Mouse (Mus musculus) limb, embryonic 11.5 days (tissue): ENCODE results near the gene Smoc2. TPM values are rescaled to one million over a fixed set of nuclear protein-coding genes. Genes with fewer than 3 reads are reported as not detected.

ENCODE experiments used
- ATAC-seq: fragments of 200-750 bp; cut with Nextera tagmentation; 2 replicates; pipeline ENCODE4 v1.8.0; 2017; ENCODE audit warnings: low read depth; ENCODE audit not compliant: insufficient number of reproducible peaks, low FRiP score, low TSS enrichment
- DNase-seq: peaks from one replicate; pipeline ENCODE4 v3.0.0-alpha.2; 2015; ENCODE audit warnings: low spot score
- H3K27ac ChIP-seq: fragments of 300-500 bp; sonication (generic); replicated peaks from 2 replicates; pipeline ENCODE4 v1.5.1; 2014; ENCODE audit warnings: low read depth, mild to moderate bottlenecking, low read length
- H3K27me3 ChIP-seq: fragments of 300-500 bp; sonication (generic); 2 replicates; pipeline ENCODE4 v1.6.1; 2014; ENCODE audit warnings: mild to moderate bottlenecking, low read length, mixed read lengths; ENCODE audit not compliant: control insufficient read depth, insufficient read depth
- H3K36me3 ChIP-seq: fragments of 300-500 bp; sonication (generic); 2 replicates; pipeline ENCODE4 v1.6.1; 2014; ENCODE audit warnings: mild to moderate bottlenecking, low read length, moderate library complexity, mixed read lengths; ENCODE audit not compliant: control insufficient read depth, insufficient read depth
- H3K4me1 ChIP-seq: fragments of 300-500 bp; sonication (generic); 2 replicates; pipeline ENCODE4 v1.6.1; 2014; ENCODE audit warnings: low read length, mixed read lengths; ENCODE audit not compliant: control insufficient read depth, insufficient read depth
- H3K4me2 ChIP-seq: fragments of 300-500 bp; sonication (generic); 2 replicates; pipeline ENCODE4 v1.6.1; 2014; ENCODE audit warnings: low read depth, mild to moderate bottlenecking, moderate library complexity; ENCODE audit not compliant: severe bottlenecking
- H3K4me3 ChIP-seq: fragments of 300-500 bp; sonication (generic); 2 replicates; pipeline ENCODE4 v1.5.1; 2014; ENCODE audit warnings: low read depth, low read length
- H3K9ac ChIP-seq: fragments of 300-500 bp; sonication (generic); 2 replicates; pipeline ENCODE4 v1.6.1; 2014; ENCODE audit warnings: mild to moderate bottlenecking, low read length
- H3K9me3 ChIP-seq: fragments of 300-500 bp; sonication (generic); 2 replicates; pipeline ENCODE4 v1.6.1; 2016; ENCODE audit warnings: low read length; ENCODE audit not compliant: control insufficient read depth
- WGBS: fragments of 180-500 bp; shearing (Covaris S2); extraction: QIAGEN DNeasy Blood & Tissue Kit; methylation state at CpG from one replicate; pipeline ENCODE4 v1.1.7; 2014; 5-methylcytosine and 5-hydroxymethylcytosine counted together
- polyA plus RNA-seq: library from polyadenylated mRNA; unstranded; fragments of >200 nt; fragmentation: Nextera tagmentation; extraction: Ambion mirVana; gene quantifications from 2 replicates; pipeline ENCODE4 v1.2.1, GENCODE M21; 2014

Gene Smoc2
- polyA plus RNA-seq, 1 experiment from 2014 or later, result 37.0 TPM

DNA sequence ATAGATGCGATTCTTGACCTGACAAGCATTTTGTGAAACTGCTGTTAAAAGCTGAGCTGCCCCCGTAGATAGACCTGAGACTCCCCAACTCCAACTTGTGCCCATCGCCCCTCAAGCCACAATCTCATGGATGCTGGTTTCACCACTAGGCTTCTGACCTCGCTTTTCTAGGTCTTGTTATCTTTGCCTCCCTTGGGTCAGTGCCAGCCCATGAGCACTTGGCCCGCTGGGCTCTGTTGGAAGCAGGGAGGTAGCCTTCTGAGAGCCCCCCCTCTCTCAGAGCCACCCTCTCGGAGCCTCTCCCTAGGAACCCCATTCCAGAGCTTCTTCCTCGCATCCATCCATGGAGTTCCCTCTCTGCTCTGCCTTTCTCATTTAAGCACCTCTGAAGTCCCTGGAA lies 37.2 kb downstream of the Smoc2 start:
- ATAC-seq (no peak), DNase-seq (no peak)
- Histone ChIP-seq H3K4me1 (no peaks in the 10 kb centered on the region), H3K4me2 (no peak overlapping the region), H3K4me3 (no peak overlapping the region), H3K27ac (no peak overlapping the region), H3K9me3 (no peaks in the 10 kb centered on the region), H3K9ac (no peak overlapping the region), H3K27me3 (no peaks in the 10 kb centered on the region), H3K36me3 (no peaks in the 10 kb centered on the region)
- 83% methylated on average over 7 of the region's 7 CpGs for WGBS

DNA sequence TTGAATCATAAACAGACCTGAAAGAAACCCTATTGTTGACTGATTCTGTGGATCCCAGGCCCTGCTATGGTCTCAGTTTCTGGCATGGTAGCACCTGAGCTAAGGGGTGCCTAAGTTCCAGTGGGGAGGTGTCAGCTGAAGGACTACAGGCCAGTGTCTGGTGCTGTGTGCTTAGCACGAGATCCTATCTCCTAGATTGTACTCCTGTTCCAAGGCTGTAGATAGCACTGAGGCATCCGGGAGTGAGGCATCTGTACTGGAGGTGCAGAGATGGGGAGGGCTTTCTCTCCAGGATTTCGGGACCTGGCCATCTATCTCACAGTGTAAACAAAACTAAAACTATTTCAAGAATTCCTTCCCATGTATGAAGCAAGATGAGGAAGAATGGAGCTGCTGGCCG lies 38.1 kb downstream of the Smoc2 start:
- ATAC-seq, result no peak
- no peak overlapping the region for H3K4me3 ChIP-seq
- no peaks in the 10 kb centered on the region for H3K27me3 ChIP-seq
- 55% methylated on average over 4 of the region's 4 CpGs for WGBS
- DNase-seq, result no peak
- no peaks in the 10 kb centered on the region for H3K36me3 ChIP-seq
- no peak overlapping the region for H3K27ac ChIP-seq
- H3K4me1 ChIP-seq, result no peaks in the 10 kb centered on the region
- no peak overlapping the region for H3K4me2 ChIP-seq
- H3K9ac ChIP-seq, result no peak overlapping the region
- no peaks in the 10 kb centered on the region for H3K9me3 ChIP-seq

DNA sequence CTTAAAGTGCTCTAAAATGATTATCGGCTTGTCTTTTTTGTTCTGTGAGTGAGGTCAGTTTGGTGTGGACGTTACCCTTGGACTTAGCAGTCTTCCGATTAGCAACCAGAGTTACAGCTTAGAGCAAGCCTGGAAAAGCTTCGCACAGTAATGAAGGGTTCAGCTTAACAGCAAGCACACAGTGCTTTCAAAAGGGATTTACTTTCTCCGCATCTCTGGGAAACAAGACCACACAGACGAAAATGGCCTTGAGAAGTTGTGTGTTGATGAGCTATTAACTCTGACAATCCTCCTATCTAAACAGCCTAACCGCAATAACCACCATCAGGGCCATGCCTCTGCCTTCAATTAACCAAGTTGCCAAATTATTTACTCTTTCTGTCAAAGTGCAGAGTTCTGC lies 46.9 kb downstream of the Smoc2 start:
- Histone ChIP-seq H3K27ac (no peak overlapping the region), H3K4me3 (no peak overlapping the region), H3K9ac (no peak overlapping the region), H3K4me2 (no peak overlapping the region), H3K9me3 (no peaks in the 10 kb centered on the region), H3K4me1 (no peaks in the 10 kb centered on the region), H3K36me3 (no peaks in the 10 kb centered on the region), H3K27me3 (no peaks in the 10 kb centered on the region)
- whole genome bisulfite sequencing, result 53% methylated on average over 7 of the region's 7 CpGs
- no peak for ATAC-seq
- no peak for DNase-seq

DNA sequence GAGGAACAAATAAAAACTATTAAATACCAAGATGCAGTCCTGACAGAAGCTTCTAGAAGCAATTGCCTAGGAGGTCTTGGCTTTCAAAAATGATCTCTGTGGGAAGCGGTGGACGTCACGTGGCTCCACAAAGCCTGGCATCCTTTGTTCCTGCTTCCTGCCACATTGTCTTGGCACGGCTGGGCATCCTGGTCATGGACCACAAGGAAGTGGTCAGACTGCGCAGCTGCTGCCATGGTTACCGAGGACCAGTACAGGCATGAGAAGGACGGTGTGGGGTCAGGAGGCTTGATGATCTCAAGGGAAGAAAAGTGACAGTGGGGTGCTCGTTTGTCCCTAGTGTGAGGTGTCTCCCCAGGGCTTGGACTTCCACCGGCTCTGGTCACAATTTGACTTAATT lies 48.7 kb downstream of the Smoc2 start:
- no peak for ATAC-seq
- 77% methylated on average over 9 of the region's 9 CpGs for WGBS
- no peaks in the 10 kb centered on the region for H3K27me3 ChIP-seq
- H3K4me1 ChIP-seq, result no peaks in the 10 kb centered on the region
- H3K27ac ChIP-seq, result no peak overlapping the region
- H3K9me3 ChIP-seq, result no peaks in the 10 kb centered on the region
- H3K4me2 ChIP-seq, result no peak overlapping the region
- no peak for DNase-seq
- no peak overlapping the region for H3K4me3 ChIP-seq
- H3K9ac ChIP-seq, result no peak overlapping the region
- no peaks in the 10 kb centered on the region for H3K36me3 ChIP-seq

DNA sequence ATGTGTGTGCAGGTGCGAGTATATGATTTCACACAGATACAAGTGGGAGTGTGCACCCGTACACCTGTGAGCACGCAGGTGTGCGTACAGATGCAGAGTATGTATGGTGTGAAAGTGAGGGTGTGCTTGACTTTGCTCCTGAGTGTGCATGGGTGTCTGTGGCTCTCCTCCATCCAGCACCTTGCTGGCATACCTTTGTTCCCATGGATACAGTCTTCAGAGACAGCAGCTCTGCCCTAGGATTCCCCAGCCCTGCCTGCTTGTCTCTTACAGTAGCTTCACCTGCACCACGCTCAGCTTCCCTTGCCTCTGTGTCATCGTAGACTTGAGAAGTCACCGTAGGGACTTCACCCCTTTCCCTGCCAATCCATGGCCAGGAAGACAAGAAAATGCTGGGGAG lies 51.2 kb downstream of the Smoc2 start:
- Histone ChIP-seq H3K4me1 (no peaks in the 10 kb centered on the region), H3K27me3 (no peaks in the 10 kb centered on the region), H3K4me3 (no peak overlapping the region), H3K36me3 (no peaks in the 10 kb centered on the region), H3K4me2 (no peak overlapping the region), H3K9ac (no peak overlapping the region), H3K27ac (no peak overlapping the region), H3K9me3 (no peaks in the 10 kb centered on the region)
- DNase-seq (no peak), ATAC-seq (no peak)
- WGBS, result 92% methylated on average over 7 of the region's 7 CpGs

DNA sequence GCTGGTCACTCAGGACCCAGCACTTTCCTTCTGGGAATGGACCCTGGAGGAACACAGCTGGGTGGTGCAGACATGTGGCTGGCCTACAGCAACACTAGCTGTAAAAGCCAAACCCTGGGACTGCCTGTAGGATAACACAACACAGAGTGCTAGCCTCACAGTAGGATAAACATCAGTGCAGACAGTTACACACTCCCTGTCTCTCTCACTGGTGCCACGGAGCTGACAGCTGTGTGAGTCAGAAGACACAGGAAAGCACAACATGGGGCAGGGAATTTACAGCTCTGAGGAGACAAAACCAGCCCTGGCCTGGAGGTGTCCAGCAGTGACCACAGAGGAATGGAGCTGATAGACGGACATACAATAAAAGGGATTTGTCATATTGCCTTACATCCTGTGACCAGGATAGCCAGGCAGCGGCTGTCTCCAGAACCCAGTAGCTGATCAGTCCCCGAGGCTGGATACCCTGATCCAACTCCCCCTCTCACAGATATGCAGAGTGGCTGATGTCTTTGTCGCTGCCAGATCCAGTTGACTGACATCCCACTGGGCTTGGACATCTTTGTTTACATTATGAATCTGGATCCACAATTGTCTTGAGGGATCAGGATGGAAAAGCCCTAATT lies 60.7 kb downstream of the Smoc2 start:
- ATAC-seq (no peak), DNase-seq (no peak)
- Histone ChIP-seq H3K36me3 (no peaks in the 10 kb centered on the region), H3K27me3 (no peaks in the 10 kb centered on the region), H3K9me3 (no peaks in the 10 kb centered on the region), H3K4me3 (no peak overlapping the region), H3K9ac (no peak overlapping the region), H3K27ac (no peak overlapping the region), H3K4me1 (no peaks in the 10 kb centered on the region), H3K4me2 (no peak overlapping the region)
- WGBS, result 43% methylated on average over 5 of the region's 5 CpGs

DNA sequence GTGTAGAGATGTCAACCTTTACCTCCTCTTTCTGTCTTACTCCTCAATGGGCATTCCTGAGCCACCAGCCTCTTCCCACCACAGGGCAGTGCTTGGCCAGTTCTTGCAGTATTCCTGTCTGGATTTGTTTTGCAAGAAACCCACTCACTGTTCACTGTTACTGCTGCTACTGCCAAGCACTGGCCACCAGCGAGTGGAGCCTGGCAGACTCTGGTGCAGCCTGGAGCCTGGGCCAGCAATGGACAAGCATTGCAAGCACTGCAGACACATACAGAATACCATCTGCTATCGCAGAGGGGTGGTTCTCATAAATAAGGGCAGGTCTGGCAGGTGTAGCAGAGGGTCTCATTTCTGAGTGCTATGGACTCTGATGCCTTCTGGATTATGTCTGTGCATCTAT lies 61.4 kb downstream of the Smoc2 start:
- no peak overlapping the region for H3K9ac ChIP-seq
- H3K4me3 ChIP-seq, result no peak overlapping the region
- no peaks in the 10 kb centered on the region for H3K27me3 ChIP-seq
- ATAC-seq (no peak), DNase-seq (no peak)
- no peaks in the 10 kb centered on the region for H3K4me1 ChIP-seq
- WGBS, result 77% methylated on average over 2 of the region's 2 CpGs
- H3K4me2 ChIP-seq, result no peak overlapping the region
- H3K9me3 ChIP-seq, result no peaks in the 10 kb centered on the region
- no peak overlapping the region for H3K27ac ChIP-seq
- no peaks in the 10 kb centered on the region for H3K36me3 ChIP-seq

DNA sequence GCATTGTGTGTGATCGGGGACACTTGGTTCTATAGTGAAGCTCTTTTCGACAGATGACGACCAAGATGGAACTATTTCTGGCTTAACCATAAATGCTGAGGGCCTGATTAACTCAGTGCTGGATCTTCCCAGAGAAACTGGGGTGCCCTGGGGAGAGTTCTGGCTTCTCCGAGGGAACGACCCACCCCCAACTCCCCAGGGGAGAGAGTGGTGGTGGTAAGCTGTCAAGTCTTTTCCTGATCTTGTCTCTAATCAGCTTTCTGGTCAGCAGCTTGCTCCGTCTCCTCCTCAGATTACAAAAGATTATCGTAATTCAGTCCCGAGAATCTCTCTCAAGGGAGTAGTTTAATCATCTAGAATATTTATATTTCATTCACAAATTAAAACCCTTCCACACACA lies 63.2 kb downstream of the Smoc2 start:
- DNase-seq (no peak), ATAC-seq (no peak)
- Histone ChIP-seq H3K36me3 (no peaks in the 10 kb centered on the region), H3K27ac (no peak overlapping the region), H3K4me1 (no peaks in the 10 kb centered on the region), H3K27me3 (no peaks in the 10 kb centered on the region), H3K4me3 (no peak overlapping the region), H3K9me3 (no peaks in the 10 kb centered on the region), H3K4me2 (no peak overlapping the region), H3K9ac (no peak overlapping the region)
- 46% methylated on average over 8 of the region's 8 CpGs for WGBS

DNA sequence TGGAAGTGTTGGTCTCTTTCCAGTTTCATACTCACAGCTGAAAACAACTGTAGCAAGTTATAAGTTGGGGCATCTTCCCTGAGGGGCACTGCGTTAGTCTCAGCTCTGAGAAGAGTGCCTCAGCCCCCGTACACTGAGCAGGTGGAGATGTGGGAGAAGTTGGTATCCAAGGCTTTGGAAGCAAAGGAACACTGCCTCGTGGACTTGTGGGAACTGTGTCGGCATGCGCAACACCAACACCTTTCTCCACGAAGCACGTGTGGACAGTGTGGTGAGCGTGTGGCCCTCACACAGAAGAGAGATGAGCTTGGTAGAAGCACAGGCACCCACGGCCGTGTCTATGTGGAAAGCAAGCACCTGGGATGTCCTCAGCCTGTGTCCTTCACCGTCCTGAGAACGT lies 64.1 kb downstream of the Smoc2 start:
- DNase-seq, result no peak
- H3K9me3 ChIP-seq, result no peaks in the 10 kb centered on the region
- H3K4me2 ChIP-seq, result no peak overlapping the region
- H3K4me1 ChIP-seq, result no peaks in the 10 kb centered on the region
- H3K36me3 ChIP-seq, result no peaks in the 10 kb centered on the region
- no peak overlapping the region for H3K27ac ChIP-seq
- WGBS, result 94% methylated on average over 12 of the region's 12 CpGs
- no peak overlapping the region for H3K9ac ChIP-seq
- ATAC-seq, result no peak
- H3K27me3 ChIP-seq, result no peaks in the 10 kb centered on the region
- H3K4me3 ChIP-seq, result no peak overlapping the region
